Mouse (Mus musculus) thymus, adult 2 months (tissue): ENCODE data around the gene Gsc.

ENCODE experiments used
- CTCF ChIP-seq: fragments of 200-500 bp; IDR thresholded peaks from 2 replicates; pipeline ENCODE4 v1.5.1; 2012; ENCODE audit warnings: mild to moderate bottlenecking, control low read depth, low read length, moderate library complexity, borderline replicate concordance; ENCODE audit not compliant: control insufficient read depth, poor library complexity, insufficient read depth; ENCODE audit errors: extremely low read depth
- POLR2A ChIP-seq: fragments of 200-500 bp; IDR thresholded peaks from 2 replicates; pipeline ENCODE4 v1.6.1; 2012; ENCODE audit warnings: mild to moderate bottlenecking, low read length, control low read depth, moderate library complexity; ENCODE audit not compliant: control insufficient read depth, poor library complexity, insufficient read depth; ENCODE audit errors: extremely low read depth

DNA sequence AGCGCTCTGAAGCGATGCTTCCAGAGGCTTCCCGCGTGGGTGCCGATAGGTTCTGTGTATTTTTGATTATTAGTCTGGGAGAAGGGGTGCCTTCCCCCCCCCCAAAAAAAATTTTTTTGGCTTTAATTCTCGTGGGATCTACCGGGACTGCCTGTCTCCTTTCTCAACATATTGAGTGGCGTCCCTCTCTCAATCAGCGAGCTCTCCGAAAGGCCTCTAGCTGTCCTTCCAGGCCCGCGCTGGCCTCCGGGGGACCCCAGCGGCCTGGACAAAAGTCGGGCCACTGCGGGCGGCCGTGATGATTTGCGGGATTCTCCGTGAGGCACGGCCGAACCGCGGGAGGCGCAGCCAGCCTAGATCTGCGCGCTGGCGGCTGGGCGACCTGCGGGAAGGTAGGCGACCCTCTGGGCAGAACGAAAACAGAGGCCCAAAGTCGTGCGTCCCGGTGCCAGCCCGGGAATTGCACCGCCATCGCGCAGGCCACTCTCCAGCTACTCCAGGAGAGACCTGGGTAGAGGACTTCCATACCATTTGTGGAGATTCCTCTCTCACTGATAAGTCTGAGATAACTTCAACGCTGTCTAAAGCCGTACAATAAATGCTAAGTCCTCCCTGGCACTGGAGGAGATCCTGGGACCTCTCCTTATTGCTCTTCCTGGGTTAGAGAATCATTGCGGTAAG is 1.2 kb upstream of the Gsc start:
- TF ChIP-seq POLR2A (no peak), CTCF (no peak)
